Mouse (Mus musculus): ENCODE data around the gene Tanc1.
A peak's percentile ranks its signal among the peaks of the same experiment; 100 is the strongest.

The Tanc1 gene

GRCm38 (mm10) chr2:59802722-59803387 lies 191.0 kb downstream of the Tanc1 start:
- no peak for DNase-seq

- no peak for DNase-seq
Observed at GRCm38 (mm10) chr2:59805595-59805994, 193.8 kb downstream of the Tanc1 start.

GRCm38 (mm10) chr2:59806038-59806437 lies 194.2 kb downstream of the Tanc1 start:
- no peak for DNase-seq

GRCm38 (mm10) chr2:59808608-59809007 lies 196.8 kb downstream of the Tanc1 start:
- no peak for DNase-seq

GRCm38 (mm10) chr2:59810039-59810438 lies 198.2 kb downstream of the Tanc1 start:
- DNase-seq = no peak

- no peak for DNase-seq
Observed at GRCm38 (mm10) chr2:59811247-59811646, 199.4 kb downstream of the Tanc1 start.

- peak; percentile 85 for DNase-seq
Observed at GRCm38 (mm10) chr2:59812641-59813040, 200.8 kb downstream of the Tanc1 start.

- DNase-seq = peak; percentile 65
Observed at GRCm38 (mm10) chr2:59813457-59813856, 201.6 kb downstream of the Tanc1 start.

- no peak for DNase-seq
Observed at GRCm38 (mm10) chr2:59814997-59815396, 203.2 kb downstream of the Tanc1 start.

- DNase-seq = no peak
Observed at GRCm38 (mm10) chr2:59818663-59819062, 206.8 kb downstream of the Tanc1 start.

GRCm38 (mm10) chr2:59819415-59819814 lies 207.6 kb downstream of the Tanc1 start:
- no peak for DNase-seq

- DNase-seq = no peak
Observed at GRCm38 (mm10) chr2:59820088-59820487, 208.2 kb downstream of the Tanc1 start.

GRCm38 (mm10) chr2:59821044-59821443 lies 209.2 kb downstream of the Tanc1 start:
- DNase-seq = no peak

GRCm38 (mm10) chr2:59824289-59824688 lies 212.4 kb downstream of the Tanc1 start:
- peak; percentile 53 for DNase-seq

GRCm38 (mm10) chr2:59825380-59825779 lies 213.5 kb downstream of the Tanc1 start:
- DNase-seq = no peak

GRCm38 (mm10) chr2:59828103-59828655 lies 216.3 kb downstream of the Tanc1 start:
- peak; percentile 34 for DNase-seq

- DNase-seq = peak; percentile 86
Observed at GRCm38 (mm10) chr2:59828777-59829508, 217.1 kb downstream of the Tanc1 start.

GRCm38 (mm10) chr2:59829718-59830117 lies 217.9 kb downstream of the Tanc1 start:
- no peak for DNase-seq

GRCm38 (mm10) chr2:59830151-59830550 lies 218.3 kb downstream of the Tanc1 start:
- DNase-seq = peak; percentile 75

- no peak for DNase-seq
Observed at GRCm38 (mm10) chr2:59830940-59831339, 219.1 kb downstream of the Tanc1 start.

GRCm38 (mm10) chr2:59831831-59832230 lies 220.0 kb downstream of the Tanc1 start:
- peak; percentile 35 for DNase-seq

GRCm38 (mm10) chr2:59838825-59839224 lies 227.0 kb downstream of the Tanc1 start:
- no peak for DNase-seq

GRCm38 (mm10) chr2:59839755-59840154 lies 227.9 kb downstream of the Tanc1 start:
- no peak for DNase-seq

- DNase-seq = no peak
Observed at GRCm38 (mm10) chr2:59840191-59840590, 228.3 kb downstream of the Tanc1 start.

Data from retina, postnatal 1 day (tissue).